Mouse (Mus musculus) lung, embryonic 14.5 days (tissue): ENCODE results near the gene Sdsl. TPM values are rescaled to one million over a fixed set of nuclear protein-coding genes. Genes with fewer than 3 reads are reported as not detected.
A peak's percentile ranks its signal among the peaks of the same experiment; 100 is the strongest.

ENCODE experiments used
- ATAC-seq: fragments of 200-750 bp; cut with Nextera tagmentation; 2 replicates; pipeline ENCODE4 v1.8.0; 2017; ENCODE audit warnings: mild to moderate bottlenecking, moderate TSS enrichment, moderate library complexity; ENCODE audit not compliant: insufficient read depth
- DNase-seq: peaks from one replicate; pipeline ENCODE4 v3.0.0-alpha.2; 2015
- H3K27ac ChIP-seq: fragments of 300-500 bp; sonication (generic); 2 replicates; pipeline ENCODE4 v1.5.1; 2014; ENCODE audit warnings: low read depth, mild to moderate bottlenecking, moderate library complexity
- H3K27me3 ChIP-seq: fragments of 300-500 bp; sonication (generic); 2 replicates; pipeline ENCODE4 v1.6.1; 2014; ENCODE audit warnings: low read length, control low read depth; ENCODE audit not compliant: insufficient read depth
- H3K36me3 ChIP-seq: fragments of 300-500 bp; sonication (generic); 2 replicates; pipeline ENCODE4 v1.6.1; 2014; ENCODE audit warnings: control low read depth; ENCODE audit not compliant: insufficient read depth
- H3K4me1 ChIP-seq: fragments of 300-500 bp; sonication (generic); 2 replicates; pipeline ENCODE4 v1.6.1; 2014; ENCODE audit warnings: antibody characterized with exemption, control low read depth; ENCODE audit not compliant: insufficient read depth
- H3K4me2 ChIP-seq: fragments of 300-500 bp; sonication (generic); 2 replicates; pipeline ENCODE4 v1.6.1; 2014; ENCODE audit warnings: mild to moderate bottlenecking
- H3K4me3 ChIP-seq: fragments of 300-500 bp; sonication (generic); 2 replicates; pipeline ENCODE4 v1.5.1; 2014; ENCODE audit warnings: low read depth, low read length
- H3K9ac ChIP-seq: fragments of 300-500 bp; sonication (generic); 2 replicates; pipeline ENCODE4 v1.6.1; 2014
- H3K9me3 ChIP-seq: fragments of 300-500 bp; sonication (generic); 2 replicates; pipeline ENCODE4 v1.6.1; 2016; ENCODE audit warnings: low read depth, low read length, control low read depth
- CTCF ChIP-seq: IDR thresholded peaks from 2 replicates; pipeline ENCODE4 v1.5.1; 2016; ENCODE audit warnings: antibody characterized with exemption, low read depth
- WGBS: fragments of 180-500 bp; shearing (Covaris S2); extraction: QIAGEN DNeasy Blood & Tissue Kit; methylation state at CpG from one replicate; pipeline ENCODE4 v1.1.7; 2014; 5-methylcytosine and 5-hydroxymethylcytosine counted together
- polyA plus RNA-seq: library from polyadenylated mRNA; unstranded; fragments of >200 nt; fragmentation: Nextera tagmentation; extraction: Ambion mirVana; gene quantifications from 2 replicates; pipeline ENCODE4 v1.2.1, GENCODE M21; 2014

Sdsl gene
- polyA plus RNA-seq, 1 experiment from 2014 or later, result 4.7 TPM

GRCm38 (mm10) chr5:120424039-120424438 is 48.6 kb downstream of the Sdsl start:
- peak; percentile 95 for DNase-seq
- H3K9ac ChIP-seq, result no peak overlapping the region
- no peak overlapping the region for H3K4me2 ChIP-seq
- peaks cover 56% of the 10 kb centered on the region for H3K27me3 ChIP-seq
- ATAC-seq, result peak; percentile 60; the same call in 1 of the 2 replicates
- H3K36me3 ChIP-seq, result no peaks in the 10 kb centered on the region
- H3K9me3 ChIP-seq, result no peaks in the 10 kb centered on the region
- no peaks in the 10 kb centered on the region for H3K4me1 ChIP-seq
- no peak overlapping the region for H3K4me3 ChIP-seq
- WGBS, result 3% methylated on average over 19 of the region's 19 CpGs
- TF ChIP-seq CTCF, result no peak
- no peak overlapping the region for H3K27ac ChIP-seq

- no peak overlapping the region for H3K9ac ChIP-seq
- WGBS, result 81% methylated on average over 8 of the region's 8 CpGs
- no peak for ATAC-seq
- no peak overlapping the region for H3K4me3 ChIP-seq
- no peaks in the 10 kb centered on the region for H3K9me3 ChIP-seq
- H3K4me2 ChIP-seq, result no peak overlapping the region
- no peaks in the 10 kb centered on the region for H3K4me1 ChIP-seq
- TF ChIP-seq CTCF, result no peak
- peaks cover 20% of the 10 kb centered on the region for H3K27me3 ChIP-seq
- no peak overlapping the region for H3K27ac ChIP-seq
- H3K36me3 ChIP-seq, result no peaks in the 10 kb centered on the region
- DNase-seq, result no peak
Observed at GRCm38 (mm10) chr5:120420106-120420505, 52.5 kb downstream of the Sdsl start.

- Histone ChIP-seq H3K4me1 (no peaks in the 10 kb centered on the region), H3K27me3 (peaks cover 33% of the 10 kb centered on the region), H3K4me2 (no peak overlapping the region), H3K9ac (no peak overlapping the region), H3K36me3 (no peaks in the 10 kb centered on the region), H3K4me3 (no peak overlapping the region), H3K9me3 (peaks cover 6% of the 10 kb centered on the region; the same call in 1 of the 2 replicates), H3K27ac (no peak overlapping the region)
- ATAC-seq, result no peak
- WGBS, result 73% methylated on average over 6 of the region's 6 CpGs
- TF ChIP-seq CTCF, result peak; percentile 42
- DNase-seq, result no peak
Observed at GRCm38 (mm10) chr5:120413436-120413835, 59.2 kb downstream of the Sdsl start.

GRCm38 (mm10) chr5:120409385-120410378 is 62.9 kb downstream of the Sdsl start:
- Histone ChIP-seq H3K9ac (no peak overlapping the region), H3K36me3 (no peaks in the 10 kb centered on the region), H3K27me3 (peaks cover 34% of the 10 kb centered on the region), H3K4me3 (no peak overlapping the region), H3K4me2 (no peak overlapping the region), H3K9me3 (peaks cover 6% of the 10 kb centered on the region; the same call in 1 of the 2 replicates), H3K27ac (no peak overlapping the region), H3K4me1 (no peaks in the 10 kb centered on the region)
- DNase-seq (no peak), ATAC-seq (no peak)
- WGBS, result 2% methylated on average over 41 of the region's 41 CpGs
- no peak for TF ChIP-seq CTCF

- 64% methylated on average over 14 of the region's 14 CpGs for WGBS
Observed at GRCm38 (mm10) chr5:120408933-120409332, 63.7 kb downstream of the Sdsl start.

More at GRCm38 (mm10) chr5:120408933-120409332, 63.7 kb downstream of the Sdsl start:
- ATAC-seq (no peak), DNase-seq (no peak)
- Histone ChIP-seq H3K9ac (no peak overlapping the region), H3K27me3 (peaks cover 34% of the 10 kb centered on the region), H3K9me3 (peaks cover 6% of the 10 kb centered on the region; the same call in 1 of the 2 replicates), H3K4me2 (no peak overlapping the region), H3K27ac (no peak overlapping the region), H3K4me1 (no peaks in the 10 kb centered on the region), H3K36me3 (no peaks in the 10 kb centered on the region), H3K4me3 (no peak overlapping the region)
- TF ChIP-seq CTCF, result no peak

Other genes with a start within 250 kb of the Sdsl start
- gene Lhx5, start 41.1 kb downstream of the Sdsl start, polyA plus RNA-seq, result not detected in 2 replicates
- not detected in 2 replicates for gene Sds, start 3.7 kb upstream of the Sdsl start, polyA plus RNA-seq
- 46.3 and 49.6 TPM in 2 replicates for gene Plbd2, start 30.8 kb upstream of the Sdsl start, polyA plus RNA-seq
- 2.7 and 3.6 TPM in 2 replicates for gene Slc8b1, start 38.4 kb upstream of the Sdsl start, polyA plus RNA-seq
- gene Tpcn1, start 115.9 kb upstream of the Sdsl start, polyA plus RNA-seq, result 16.5 and 17.0 TPM in 2 replicates
- 0.35 and 0.37 TPM in 2 replicates for gene Iqcd, start 116.2 kb upstream of the Sdsl start, polyA plus RNA-seq
- gene Rita1, start 139.8 kb upstream of the Sdsl start, polyA plus RNA-seq, result 7.2 and 9.5 TPM in 2 replicates
- gene Ddx54, start 139.9 kb upstream of the Sdsl start, polyA plus RNA-seq, result 31.5 and 37.2 TPM in 2 replicates
- not detected in 2 replicates for gene Cfap73, start 161.4 kb upstream of the Sdsl start, polyA plus RNA-seq
- 0.15 TPM in 1 of 2 replicates, not detected in the other for gene Rasal1, start 176.0 kb upstream of the Sdsl start, polyA plus RNA-seq
- gene Dtx1, start 239.1 kb upstream of the Sdsl start, polyA plus RNA-seq, result 2.2 and 2.8 TPM in 2 replicates